Mouse (Mus musculus): ENCODE data around the gene Unc93b1.

Gene Unc93b1

GRCm38 (mm10) chr19:3913692-3914091 lies 21.3 kb upstream of the Unc93b1 start:
- no peak for DNase-seq (ENCODE audit: low spot score)

DNA sequence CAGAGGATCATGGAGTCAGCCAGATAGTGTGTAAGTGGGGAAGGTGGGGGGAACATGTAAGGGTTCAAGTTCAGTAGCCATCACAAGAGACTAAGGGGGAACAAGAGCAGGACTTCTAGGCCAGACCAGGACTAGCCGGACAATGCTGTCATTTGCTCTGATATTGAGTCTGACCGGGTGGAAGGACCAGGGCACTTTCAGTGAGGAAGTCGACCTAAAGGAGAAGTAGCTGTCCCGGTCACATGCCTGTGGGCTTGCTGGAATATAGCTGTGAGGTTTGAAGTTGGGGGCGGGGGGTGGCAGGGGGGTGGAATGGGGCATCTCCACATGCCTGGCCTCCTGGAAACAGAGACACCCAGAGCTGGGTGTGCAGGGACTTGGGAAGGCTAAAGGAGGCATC lies 20.5 kb upstream of the Unc93b1 start:
- DNase-seq (ENCODE audit: low spot score): no peak

- no peak for DNase-seq (ENCODE audit: low spot score)
These were observed 18.3 kb upstream of the Unc93b1 start for GRCm38 (mm10) chr19:3916727-3917126.

- DNase-seq (ENCODE audit: low spot score): no peak
These were observed 15.1 kb upstream of the Unc93b1 start for GRCm38 (mm10) chr19:3919928-3920327.

DNA sequence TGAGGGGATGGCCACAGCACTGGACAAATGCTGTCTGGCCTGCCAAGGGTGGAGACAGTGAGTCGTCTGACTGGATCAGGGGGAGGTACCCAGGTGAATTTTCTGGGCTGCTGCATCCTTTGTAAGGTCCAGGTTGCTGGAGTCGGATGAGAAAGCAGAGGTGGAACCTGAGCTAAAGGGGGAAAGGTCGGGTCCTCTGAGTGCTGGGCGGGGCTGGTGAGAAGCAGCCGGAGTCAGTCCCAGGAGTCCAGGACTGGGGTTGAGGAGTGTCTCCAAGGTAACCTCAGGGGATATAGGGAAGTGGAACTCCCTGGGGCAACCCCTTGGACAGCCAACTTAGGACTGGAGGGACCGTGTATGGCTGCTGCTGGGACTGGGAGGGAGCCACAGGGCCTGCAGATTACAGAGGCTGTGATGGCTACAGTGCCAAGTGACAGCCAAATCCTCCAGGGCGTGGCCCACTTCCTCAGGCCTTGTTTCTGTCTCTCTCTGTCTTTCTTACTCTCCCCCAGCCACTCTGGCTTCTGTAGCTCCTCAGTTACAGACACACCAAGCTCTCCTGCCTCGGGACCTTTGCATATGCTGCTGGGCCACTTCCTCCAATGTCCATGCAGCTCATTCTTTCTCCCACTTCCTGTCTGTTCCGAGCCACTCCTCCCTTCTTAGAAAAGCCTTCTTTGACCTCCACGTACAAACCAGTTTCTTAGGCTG lies 12.2 kb upstream of the Unc93b1 start:
- no peak for DNase-seq (ENCODE audit: low spot score)

DNA sequence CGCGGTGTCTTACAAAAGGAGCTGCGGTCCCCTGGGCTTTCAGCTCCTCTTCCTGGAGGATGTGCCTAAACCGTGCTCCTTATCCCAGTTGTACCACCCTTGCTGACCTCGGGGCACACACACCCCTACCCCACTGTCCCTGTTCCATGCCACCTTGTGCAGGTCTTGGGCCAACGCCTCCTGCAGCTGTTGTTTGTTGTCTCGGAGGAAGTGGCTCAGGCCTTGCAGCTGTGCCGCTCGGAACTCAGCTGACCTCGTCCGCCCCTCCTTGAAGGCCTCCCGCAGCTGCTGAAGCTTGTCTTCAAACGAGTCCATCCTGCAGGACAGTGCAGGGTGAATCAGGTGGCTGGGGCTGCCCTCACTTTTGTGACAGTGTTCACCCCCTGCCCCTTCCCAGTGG lies 11.4 kb upstream of the Unc93b1 start:
- DNase-seq (ENCODE audit: low spot score): no peak

DNA sequence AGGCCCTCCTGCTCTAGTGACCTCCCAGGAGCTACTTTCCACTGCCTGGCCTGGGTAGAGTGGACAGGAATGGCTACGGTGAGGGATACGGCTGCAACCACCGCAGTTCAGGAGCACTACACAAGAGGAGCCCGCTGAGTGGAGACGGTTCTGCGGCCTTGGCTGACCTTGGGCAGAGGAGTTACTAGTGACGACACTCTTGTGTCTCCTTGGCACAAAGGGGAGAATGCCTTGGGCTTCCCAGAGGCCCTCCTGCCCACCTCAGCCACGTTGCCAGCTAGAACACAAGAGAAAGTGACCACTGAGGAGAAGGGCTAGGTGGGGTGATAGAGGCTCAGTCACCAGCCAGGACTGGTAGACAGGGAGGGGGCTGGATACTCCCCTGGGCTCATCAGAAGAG lies 10.8 kb upstream of the Unc93b1 start:
- no peak for DNase-seq (ENCODE audit: low spot score)

GRCm38 (mm10) chr19:3924868-3925267 lies 10.1 kb upstream of the Unc93b1 start:
- DNase-seq (ENCODE audit: low spot score): no peak

GRCm38 (mm10) chr19:3925859-3926258 lies 9.1 kb upstream of the Unc93b1 start:
- DNase-seq (ENCODE audit: low spot score): no peak

DNA sequence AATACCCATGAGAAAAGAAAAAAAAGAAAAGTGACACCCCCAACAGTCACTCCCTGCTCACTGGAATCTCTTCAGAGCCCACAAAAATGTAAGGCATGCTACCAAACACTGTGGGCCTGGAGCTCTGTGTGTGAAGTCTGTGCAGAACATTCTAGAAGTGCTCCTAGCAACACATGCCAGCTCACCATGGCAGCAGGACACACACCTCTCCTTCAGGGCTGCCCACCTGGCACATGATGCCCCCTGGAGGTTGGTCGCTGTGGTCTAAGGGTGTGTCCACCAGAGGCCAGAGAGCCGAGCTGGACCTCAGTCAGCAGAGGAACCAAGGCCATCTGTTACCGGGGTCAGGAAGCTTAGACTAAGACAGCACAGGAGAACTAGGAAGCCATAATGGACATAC lies 8.7 kb upstream of the Unc93b1 start:
- peak; percentile 85 for DNase-seq (ENCODE audit: low spot score)

GRCm38 (mm10) chr19:3926685-3927084 lies 8.3 kb upstream of the Unc93b1 start:
- no peak for DNase-seq (ENCODE audit: low spot score)

DNA sequence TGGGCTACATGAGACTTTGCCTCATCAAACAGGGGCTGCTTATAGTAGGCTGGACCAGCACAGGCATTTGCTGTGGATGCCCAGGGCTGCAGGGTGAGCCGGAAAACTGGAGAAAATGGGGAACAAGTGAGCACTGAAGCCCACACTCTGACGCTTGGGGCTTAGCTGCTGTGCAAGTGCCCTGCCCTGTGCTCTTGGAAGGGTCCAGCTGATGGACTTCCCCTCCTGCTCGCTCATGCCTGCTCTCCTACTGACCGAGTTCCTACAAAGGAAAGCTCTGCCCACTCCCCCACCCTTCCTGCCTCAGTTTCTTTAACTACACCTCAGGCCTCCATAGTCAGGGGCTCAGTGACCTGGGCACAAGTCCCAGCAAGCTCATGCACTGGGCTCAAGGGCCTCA lies 7.0 kb upstream of the Unc93b1 start:
- DNase-seq (ENCODE audit: low spot score): no peak

DNA sequence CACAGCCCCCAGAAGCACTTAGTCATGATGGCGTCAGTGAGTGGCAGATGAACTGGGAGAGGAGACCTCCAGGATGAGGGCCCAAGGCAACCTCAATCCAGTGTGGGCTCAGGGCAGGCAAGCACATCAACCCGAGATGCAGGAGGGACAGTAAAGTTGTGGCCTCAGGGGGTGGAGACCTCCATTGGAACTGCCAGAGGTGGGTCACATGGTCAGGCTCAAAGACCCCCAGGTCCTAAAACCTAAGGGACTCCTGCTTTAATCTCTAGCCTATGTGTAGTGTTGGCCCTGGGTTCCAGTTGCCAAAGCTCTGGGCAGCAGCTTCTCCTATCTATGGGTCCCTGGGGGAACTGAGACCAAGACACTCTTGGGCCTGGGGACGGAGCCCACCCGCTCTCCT lies 6.2 kb upstream of the Unc93b1 start:
- DNase-seq (ENCODE audit: low spot score): no peak

- DNase-seq (ENCODE audit: low spot score): peak; percentile 94
These were observed 5.6 kb upstream of the Unc93b1 start, which contains the start of gene Aldh3b1 for GRCm38 (mm10) chr19:3929211-3929941. Gene Aldh3b1, minus strand, starts transcription at chr19:3929808.

DNA sequence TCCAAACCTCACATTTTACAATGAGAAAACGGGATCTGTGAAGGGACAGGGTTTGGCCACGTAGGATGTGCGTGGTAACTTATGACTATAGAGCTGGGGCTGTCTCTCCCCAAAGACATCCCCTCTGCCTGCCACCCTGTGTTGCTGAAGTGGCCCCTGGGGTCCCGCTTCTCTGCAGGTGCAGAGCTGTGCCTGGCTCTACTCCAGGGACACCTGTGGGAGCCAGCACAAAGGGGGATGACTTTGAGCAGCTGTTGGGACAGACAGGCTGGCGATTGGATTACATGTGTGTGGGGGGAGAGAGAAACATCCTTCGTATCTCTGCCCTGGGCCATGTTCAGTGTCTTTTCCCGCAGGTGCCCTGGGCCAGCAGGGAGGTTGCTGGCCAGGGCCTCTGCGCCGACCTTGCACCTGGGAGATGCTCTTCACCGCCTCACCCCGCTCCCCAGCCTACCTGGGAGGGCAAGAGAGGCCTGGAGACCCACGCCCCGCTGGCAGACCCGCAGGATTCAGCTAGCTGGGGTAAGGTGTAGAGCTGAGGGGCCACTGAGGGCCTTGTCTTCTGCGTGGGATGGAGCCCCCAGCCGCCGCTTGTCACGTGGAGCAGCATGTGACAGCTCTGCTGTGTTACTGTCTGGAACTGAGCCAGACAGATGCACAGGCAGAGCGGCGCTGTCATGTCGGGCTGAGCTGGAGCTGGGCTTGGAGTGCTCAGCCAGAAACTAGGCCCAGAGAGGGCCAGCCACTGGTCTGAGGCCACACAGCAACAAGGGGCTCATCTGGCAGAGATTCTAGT lies 4.5 kb upstream of the Unc93b1 start:
- DNase-seq (ENCODE audit: low spot score): no peak

DNA sequence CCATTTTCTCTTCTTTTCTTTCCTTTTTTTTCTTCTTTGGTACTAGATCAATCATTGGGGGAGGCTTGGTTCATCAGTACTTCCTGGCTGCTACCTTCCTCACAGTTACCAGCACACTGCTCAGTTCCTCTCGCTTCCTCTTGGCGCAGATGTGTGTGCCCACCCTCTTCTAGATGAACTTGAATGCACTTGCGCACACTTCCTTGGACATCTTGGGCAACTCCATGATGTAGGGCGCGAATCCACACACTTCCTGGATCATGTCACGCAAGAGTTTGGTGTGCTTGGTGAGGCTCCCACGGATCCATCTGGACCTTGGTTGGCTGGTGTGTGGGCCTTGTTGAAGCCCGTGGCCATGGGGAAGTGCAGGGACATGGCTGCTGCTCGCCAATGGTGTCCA lies 3.3 kb upstream of the Unc93b1 start:
- DNase-seq (ENCODE audit: low spot score): no peak

- peak; percentile 81 for DNase-seq (ENCODE audit: low spot score)
These were observed 1.2 kb downstream of the Unc93b1 start for GRCm38 (mm10) chr19:3935896-3936850.

- DNase-seq (ENCODE audit: low spot score): no peak
These were observed 7.3 kb downstream of the Unc93b1 start for GRCm38 (mm10) chr19:3942315-3942714.

DNA sequence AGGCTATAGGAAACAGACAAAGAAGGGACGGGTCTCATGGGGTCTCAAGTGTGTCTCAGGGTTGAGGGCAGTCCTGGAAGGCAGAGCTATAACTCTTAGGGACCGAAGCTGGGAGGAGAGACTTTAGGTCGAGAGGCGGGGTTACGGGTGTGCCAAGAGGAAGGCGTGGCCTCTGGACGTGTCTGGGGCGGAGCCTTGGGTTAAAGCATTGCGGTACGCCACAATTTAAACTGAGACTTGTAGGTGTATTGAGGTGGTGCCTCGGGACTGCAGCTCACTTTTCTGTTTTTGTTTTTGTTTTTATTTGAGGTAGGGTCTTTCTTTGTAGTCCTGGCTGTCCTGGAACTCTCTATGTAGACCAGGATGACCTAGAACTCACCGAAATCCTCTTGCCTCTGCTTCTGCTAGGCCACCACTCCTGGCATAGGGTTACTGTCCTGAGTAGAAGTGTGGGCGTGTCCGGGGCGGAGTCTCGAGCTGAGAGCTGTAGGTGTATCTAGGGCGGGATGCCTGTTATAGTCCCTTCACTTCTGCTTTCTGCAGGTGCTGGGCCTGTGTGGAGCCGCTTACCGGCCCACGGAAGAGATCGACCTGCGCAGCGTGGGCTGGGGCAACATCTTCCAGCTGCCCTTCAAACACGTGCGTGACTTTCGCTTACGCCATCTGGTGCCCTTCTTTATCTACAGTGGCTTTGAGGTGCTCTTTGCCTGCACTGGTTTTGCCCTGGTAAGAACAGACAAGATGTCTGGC lies 8.2 kb downstream of the Unc93b1 start:
- DNase-seq (ENCODE audit: low spot score): peak; percentile 77

DNA sequence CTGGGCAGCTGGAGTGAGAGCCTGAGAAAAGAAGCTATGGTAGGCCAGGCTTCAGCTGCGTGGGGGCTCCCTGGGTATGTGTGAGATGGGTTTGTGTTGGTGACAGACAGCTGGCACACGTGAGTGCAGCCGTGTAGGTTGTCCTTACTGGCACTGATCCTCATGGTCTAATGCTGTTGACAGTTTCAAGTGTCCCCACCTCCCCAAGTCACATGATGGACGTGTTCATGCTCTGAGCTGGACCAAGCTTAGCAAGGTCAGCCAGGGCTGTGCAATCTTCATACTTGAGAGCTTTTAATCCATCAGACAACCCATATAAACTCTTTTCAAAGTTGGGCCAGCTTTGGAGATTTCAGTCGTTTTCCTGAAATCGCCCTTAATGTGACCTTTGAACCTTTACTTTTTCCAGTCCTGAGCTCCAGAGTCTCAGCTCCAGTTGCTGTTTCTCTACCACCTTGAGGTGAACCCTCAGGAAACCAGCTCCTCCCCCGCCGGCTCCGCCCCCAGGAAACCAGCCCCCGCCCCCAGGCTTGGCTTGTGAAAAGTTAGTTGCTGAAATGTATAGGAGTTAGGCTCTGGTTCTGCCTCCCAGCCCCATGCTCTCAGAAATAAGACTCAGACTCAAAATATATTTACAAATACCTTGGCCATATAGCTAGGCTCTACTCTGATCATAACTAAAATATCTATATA lies 11.0 kb downstream of the Unc93b1 start:
- no peak for DNase-seq (ENCODE audit: low spot score)
